8 mouse cellular contexts compared by ENCODE assay signal in the genomic region with DNA sequence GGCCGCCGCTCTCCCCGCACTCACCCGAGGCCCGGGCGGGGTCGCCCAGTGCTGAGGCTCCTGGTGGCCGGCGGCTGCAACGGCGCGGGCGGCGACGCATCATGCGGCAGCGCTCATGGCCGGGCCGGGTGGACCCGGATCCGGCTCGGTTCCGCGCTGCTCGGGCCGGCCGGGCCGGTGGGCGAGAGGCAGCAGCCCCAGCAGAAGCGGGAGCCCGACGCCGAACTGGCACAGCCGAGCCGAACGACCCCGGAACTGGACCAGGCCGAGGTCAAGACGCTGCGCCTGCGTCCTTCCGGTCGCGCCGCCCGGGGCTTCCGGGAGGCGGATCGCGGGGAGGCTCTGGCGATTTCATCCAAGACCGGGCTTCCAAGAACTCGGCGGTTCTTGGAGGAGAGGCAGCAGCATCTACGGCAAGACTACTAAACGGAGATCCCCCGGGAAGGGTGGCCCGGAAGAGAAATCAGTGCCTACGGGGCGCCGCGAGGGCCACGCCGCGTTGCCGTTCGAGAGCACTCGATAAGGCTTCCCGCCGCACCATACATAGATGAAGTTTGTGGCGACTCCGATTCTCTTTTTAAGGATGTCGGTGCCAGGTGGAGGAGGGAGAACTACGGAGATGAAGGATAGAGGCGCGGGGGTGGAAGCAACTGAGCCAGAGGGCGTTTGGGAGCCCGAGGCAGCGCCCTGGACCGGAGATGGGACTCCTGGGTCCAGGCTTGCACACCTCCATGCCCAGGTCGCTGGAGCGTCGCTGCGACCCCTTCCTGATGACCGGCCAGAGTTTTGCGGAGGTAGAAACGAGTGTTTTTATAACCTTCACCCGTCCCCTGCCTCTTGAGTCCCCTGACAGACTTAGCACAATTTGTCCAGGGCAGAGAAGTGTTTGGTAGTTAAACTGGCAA. TPM values are rescaled to one million over a fixed set of nuclear protein-coding genes. Genes with fewer than 3 reads are reported as not detected.
DNase-seq lines count a peak whose midpoint lies in the region; ATAC-seq and TF ChIP-seq lines count a peak whose summit lies in the region.

TSS of gene Zdhhc7 (minus strand) at position 415 of the 905 bp plus-strand sequence.

- TF ChIP-seq EP300 in lung, postnatal 0 days (IDR thresholded peaks at IDR 0.05) = peak; percentile 48; the same call in 1 of the 2 replicates

- ATAC-seq in hindbrain, embryonic 11.5 days (ENCODE audit: low FRiP score) = peak; percentile 83
- peak; percentile 79 for ATAC-seq in lung, postnatal 0 days

- peaks cover 2% of the 10 kb centered on the region; the same call in 1 of the 2 replicates for H3K4me1 ChIP-seq in hindbrain, embryonic 11.5 days (replicated peaks; ENCODE audit: control insufficient read depth, insufficient read depth, low read length)
- H3K4me1 ChIP-seq in lung, postnatal 0 days (ENCODE audit: insufficient read depth, low read depth, low read length) = peaks cover 6% of the 10 kb centered on the region; the same call in 1 of the 2 replicates

- peak within 1 kb of the TSS; percentile 66 for H3K9ac ChIP-seq in hindbrain, embryonic 11.5 days (ENCODE audit: low read depth, low read length)
- H3K9ac ChIP-seq in lung, postnatal 0 days (replicated peaks; ENCODE audit: low read depth) = peak within 1 kb of the TSS; percentile 62

- 0 out of 2 replicates have a peak, but pooled peaks have one; percentile 1 for TF ChIP-seq CTCF in lung, postnatal 0 days (IDR thresholded peaks at IDR 0.05)

- peak within 1 kb of the TSS; percentile 66 for H3K4me3 ChIP-seq in hindbrain, embryonic 11.5 days (ENCODE audit: low read depth, low read length)
- peak within 1 kb of the TSS; percentile 62 for H3K4me3 ChIP-seq in lung, postnatal 0 days (ENCODE audit: low read depth, low read length)

- under 1% methylated on average over 88 of the region's 88 CpGs for WGBS in hindbrain, embryonic 11.5 days
- under 1% methylated on average over 71 of the region's 88 CpGs for WGBS in lung, postnatal 0 days

- H3K4me2 ChIP-seq in hindbrain, embryonic 11.5 days (replicated peaks; ENCODE audit: low read depth, low read length) = peak within 1 kb of the TSS; percentile 88
- H3K4me2 ChIP-seq in lung, postnatal 0 days (replicated peaks; ENCODE audit: low read depth, low read length) = peak within 1 kb of the TSS; percentile 90

- H3K36me3 ChIP-seq in hindbrain, embryonic 11.5 days (ENCODE audit: control insufficient read depth, insufficient read depth, low read length) = no peaks in the 10 kb centered on the region
- no peaks in the 10 kb centered on the region for H3K36me3 ChIP-seq in lung, postnatal 0 days (ENCODE audit: insufficient read depth, low read length)

- no peaks in the 10 kb centered on the region for H3K27me3 ChIP-seq in hindbrain, embryonic 11.5 days (ENCODE audit: control insufficient read depth, insufficient read depth, low read length)
- no peaks in the 10 kb centered on the region for H3K27me3 ChIP-seq in lung, postnatal 0 days (replicated peaks; ENCODE audit: insufficient read depth, low read length)

- H3K9me3 ChIP-seq in hindbrain, embryonic 11.5 days (ENCODE audit: control insufficient read depth, low read length) = no peaks in the 10 kb centered on the region
- no peaks in the 10 kb centered on the region for H3K9me3 ChIP-seq in lung, postnatal 0 days (ENCODE audit: low read length)

- peak within 1 kb of the TSS; percentile 82 for H3K27ac ChIP-seq in hindbrain, embryonic 11.5 days (ENCODE audit: low read depth, low read length)
- H3K27ac ChIP-seq in lung, postnatal 0 days (ENCODE audit: low read length) = peak within 1 kb of the TSS; percentile 93

- peak; percentile 36 for DNase-seq in MEL-GATA-1-ER (ENCODE audit: extremely low read depth, low read depth)
- DNase-seq in cerebellum, adult 9-10 months = peak; percentile 77
- peak; percentile 69 to 82 for DNase-seq in frontal cortex, postnatal 10 days (ENCODE audit: low spot score in 2 of 2)
- DNase-seq in hindbrain, embryonic 11.5 days (ENCODE audit: low spot score) = peak; percentile 82
- DNase-seq in layer of hippocampus, postnatal 10 days (ENCODE audit: low spot score in 2 of 2) = peak; percentile 83 to 85
- DNase-seq in lung, postnatal 0 days (ENCODE audit: low spot score) = peak; percentile 86
- DNase-seq in ovary, postnatal 14 days (ENCODE audit: low spot score) = peak; percentile 68
- DNase-seq in thymus, postnatal 10 days (ENCODE audit: low spot score in 2 of 2) = peak; percentile 60 to 72

RNA-seq across cellular contexts. Expression of gene Zdhhc7, which starts in this region (rescaled TPM):
- 24.6 and 25.2 TPM in 2 replicates for polyA plus RNA-seq in hindbrain, embryonic 11.5 days (2014; fragmentation: Nextera tagmentation; extraction: Ambion mirVana)
- 10 to 100 TPM; 37.7 to 40.4 TPM for total RNA-seq in layer of hippocampus, postnatal 10 days (2021)
- polyA plus RNA-seq in lung, postnatal 0 days (2015; fragmentation: Nextera tagmentation; extraction: Ambion mirVana) = 31.0 and 33.0 TPM in 2 replicates

Comparison
In these comparisons a context has a peak if more than half of its experiments do, and no peak if none do; other contexts are left out.
1. Peak in every context shown above with its lines: DNase-seq, ATAC-seq, H3K4me3 ChIP-seq and H3K27ac ChIP-seq.
2. DNase-seq: peak in every context shown above with its lines; median percentile 86 in lung, postnatal 0 days; 84 in layer of hippocampus, postnatal 10 days; 82 in hindbrain, embryonic 11.5 days; 77 in cerebellum, adult 9-10 months; 76 in frontal cortex, postnatal 10 days; 68 in ovary, postnatal 14 days; 66 in thymus, postnatal 10 days; 36 in MEL-GATA-1-ER.